Mouse (Mus musculus) MEL (cell line): ENCODE measurements around the gene Stk39. TPM values are rescaled to one million over a fixed set of nuclear protein-coding genes. Genes with fewer than 3 reads are reported as not detected.

ENCODE experiments used
- DNase-seq: peaks from one replicate; pipeline ENCODE4 v3.0.0; 2011; ENCODE audit warnings: low read depth, low spot score
- H3K27ac ChIP-seq: 2 replicates; pipeline ENCODE4 v1.5.1; 2012; ENCODE audit warnings: low read depth, mild to moderate bottlenecking, control low read depth, low read length, moderate library complexity; ENCODE audit not compliant: control insufficient read depth
- H3K27me3 ChIP-seq, 2 experiments: fragments of 150-350 bp in 1 of 2; sonication (generic) in 1 of 2; 2 replicates each; pipeline ENCODE4 v1.6.1; 2012; ENCODE audit warnings: low read length in 2 of 2, mild to moderate bottlenecking in 2 of 2, improper control_type of control experiment in 1 of 2, moderate library complexity in 1 of 2; ENCODE audit not compliant: insufficient read depth in 2 of 2, control insufficient read depth in 1 of 2
- H3K36me3 ChIP-seq, 2 experiments: 2 replicates each; pipeline ENCODE4 v1.6.1; 2012 to 2014; ENCODE audit warnings: low read length in 2 of 2, improper control_type of control experiment in 1 of 2, inconsistent platforms in 1 of 2, mild to moderate bottlenecking in 1 of 2; ENCODE audit not compliant: insufficient read depth in 2 of 2, control insufficient read depth in 1 of 2
- H3K4me1 ChIP-seq, 2 experiments: fragments of 150-350 bp in 1 of 2; sonication (generic) in 1 of 2; 2 replicates each; pipeline ENCODE4 v1.6.1; 2012; ENCODE audit warnings: low read length in 2 of 2, improper control_type of control experiment in 1 of 2, mild to moderate bottlenecking in 1 of 2; ENCODE audit not compliant: insufficient read depth in 2 of 2, control insufficient read depth in 1 of 2
- H3K4me3 ChIP-seq, 2 experiments: fragments of 150-350 bp in 1 of 2; sonication (generic) in 1 of 2; 2 replicates each; pipeline ENCODE4 v1.5.1; 2012; ENCODE audit warnings: low read depth in 2 of 2, low read length in 2 of 2, mild to moderate bottlenecking in 2 of 2, moderate library complexity in 2 of 2, control low read depth in 1 of 2, improper control_type of control experiment in 1 of 2; ENCODE audit not compliant: control insufficient read depth in 1 of 2, insufficient read depth in 1 of 2
- H3K79me2 ChIP-seq: 2 replicates; pipeline ENCODE4 v1.6.1; 2012; ENCODE audit warnings: mild to moderate bottlenecking, low read length, moderate library complexity; ENCODE audit not compliant: control insufficient read depth, poor library complexity, insufficient read depth
- H3K9ac ChIP-seq: 2 replicates; pipeline ENCODE4 v1.6.1; 2012; ENCODE audit warnings: low read depth, mild to moderate bottlenecking, control low read depth, low read length, moderate library complexity; ENCODE audit not compliant: control insufficient read depth, poor library complexity, severe bottlenecking
- H3K9me3 ChIP-seq: fragments of 150-350 bp; sonication (generic); replicated peaks from 2 replicates; pipeline ENCODE4 v1.6.1; 2012; ENCODE audit warnings: mild to moderate bottlenecking, low read length, improper control_type of control experiment, moderate library complexity; ENCODE audit not compliant: insufficient read depth
- CHD1 ChIP-seq: IDR thresholded peaks from 2 replicates; pipeline ENCODE4 v1.6.1; 2012; ENCODE audit warnings: low read depth, mild to moderate bottlenecking, inconsistent platforms, low read length, improper control_type of control experiment
- CHD2 ChIP-seq: IDR thresholded peaks from 2 replicates; pipeline ENCODE4 v1.6.1; 2011; ENCODE audit warnings: low read length, improper control_type of control experiment
- CTCF ChIP-seq, 3 experiments: IDR thresholded peaks in 2 of 3; conservative IDR thresholded peaks in 1 of 3; 2 replicates each; pipeline ENCODE4 v1.5.1; 2011 to 2012; ENCODE audit warnings: low read length in 3 of 3, low read depth in 2 of 3, mild to moderate bottlenecking in 2 of 3, improper control_type of control experiment in 1 of 3, inconsistent platforms in 1 of 3, mixed read lengths in 1 of 3, moderate library complexity in 1 of 3; ENCODE audit not compliant: control insufficient read depth in 1 of 3, insufficient read depth in 1 of 3, poor library complexity in 1 of 3, severe bottlenecking in 1 of 3
- ELF1 ChIP-seq: IDR thresholded peaks from 2 replicates; pipeline ENCODE4 v1.6.1; 2014; ENCODE audit warnings: low read depth, mild to moderate bottlenecking, inconsistent platforms, low read length, improper control_type of control experiment, moderate library complexity
- EP300 ChIP-seq, 2 experiments: IDR thresholded peaks; 2 replicates each; pipeline ENCODE4 v1.6.1; 2011; ENCODE audit warnings: improper control_type of control experiment in 2 of 2, low read length in 2 of 2, low read depth in 1 of 2, mild to moderate bottlenecking in 1 of 2
- ETS1 ChIP-seq: IDR thresholded peaks from 2 replicates; pipeline ENCODE4 v1.6.1; 2012; ENCODE audit warnings: low read depth, mild to moderate bottlenecking, inconsistent platforms, low read length, improper control_type of control experiment, moderate library complexity
- GATA1 ChIP-seq: IDR thresholded peaks from 2 replicates; pipeline ENCODE4 v1.6.1; 2011; ENCODE audit warnings: low read depth, low read length, improper control_type of control experiment
- HCFC1 ChIP-seq: IDR thresholded peaks from 2 replicates; pipeline ENCODE4 v1.6.1; 2012; ENCODE audit warnings: low read depth, mild to moderate bottlenecking, inconsistent platforms, low read length, improper control_type of control experiment, moderate library complexity
- MAX ChIP-seq: IDR thresholded peaks from 2 replicates; pipeline ENCODE4 v1.6.1; 2011; ENCODE audit warnings: low read length, improper control_type of control experiment
- MAZ ChIP-seq: IDR thresholded peaks from 2 replicates; pipeline ENCODE4 v1.6.1; 2012; ENCODE audit warnings: low read depth, mild to moderate bottlenecking, inconsistent platforms, low read length, improper control_type of control experiment
- MEF2A ChIP-seq: IDR thresholded peaks from 2 replicates; pipeline ENCODE4 v1.6.1; 2014; ENCODE audit warnings: low read depth, mild to moderate bottlenecking, inconsistent platforms, low read length, improper control_type of control experiment; ENCODE audit not compliant: poor library complexity, insufficient replicate concordance, severe bottlenecking; ENCODE audit errors: extremely low read depth
- MYB ChIP-seq: IDR thresholded peaks from 2 replicates; pipeline ENCODE4 v1.6.1; 2011; ENCODE audit warnings: mild to moderate bottlenecking, low read depth, low read length, improper control_type of control experiment
- MYC ChIP-seq: IDR thresholded peaks from 2 replicates; pipeline ENCODE4 v1.6.1; 2011; ENCODE audit warnings: low read depth, mild to moderate bottlenecking, low read length, improper control_type of control experiment, moderate library complexity
- NELFE ChIP-seq: IDR thresholded peaks from 2 replicates; pipeline ENCODE4 v1.6.1; 2011; ENCODE audit warnings: low read depth, low read length, improper control_type of control experiment
- NRF1 ChIP-seq: IDR thresholded peaks from 2 replicates; pipeline ENCODE4 v1.6.1; 2014; ENCODE audit warnings: low read depth, mild to moderate bottlenecking, inconsistent platforms, low read length, improper control_type of control experiment, moderate library complexity; ENCODE audit not compliant: poor library complexity, insufficient read depth, severe bottlenecking
- POLR2AphosphoS5 ChIP-seq: IDR thresholded peaks from 2 replicates; pipeline ENCODE4 v1.6.1; 2012; ENCODE audit warnings: low read depth, borderline replicate concordance, mild to moderate bottlenecking, inconsistent platforms, low read length, moderate library complexity, mixed read lengths
- SIN3A ChIP-seq: IDR thresholded peaks from 2 replicates; pipeline ENCODE4 v1.6.1; 2012; ENCODE audit warnings: low read length, improper control_type of control experiment, inconsistent platforms
- SMC3 ChIP-seq: IDR thresholded peaks from 2 replicates; pipeline ENCODE4 v1.6.1; 2011; ENCODE audit warnings: low read depth, low read length, improper control_type of control experiment
- TAL1 ChIP-seq: IDR thresholded peaks from 2 replicates; pipeline ENCODE4 v1.6.1; 2012; ENCODE audit warnings: mild to moderate bottlenecking, inconsistent platforms, low read length, moderate library complexity, mixed read lengths
- TCF12 ChIP-seq: IDR thresholded peaks from 2 replicates; pipeline ENCODE4 v1.6.1; 2014; ENCODE audit warnings: low read depth, mild to moderate bottlenecking, inconsistent platforms, low read length, improper control_type of control experiment, moderate library complexity
- ZC3H11A ChIP-seq: IDR thresholded peaks from 2 replicates; pipeline ENCODE4 v1.6.1; 2012; ENCODE audit warnings: low read depth, mild to moderate bottlenecking, inconsistent platforms, low read length, improper control_type of control experiment
- ZKSCAN1 ChIP-seq: IDR thresholded peaks from 2 replicates; pipeline ENCODE4 v1.6.1; 2012; ENCODE audit warnings: low read depth, mild to moderate bottlenecking, inconsistent platforms, low read length, improper control_type of control experiment, moderate library complexity
- polyA plus RNA-seq, 2 experiments: library from polyadenylated mRNA; stranded (reverse) in 1 of 2; unstranded in 1 of 2; fragments of >175 nt in 1 of 2; fragments of >200 nt in 1 of 2; gene quantifications; 2 replicates each; pipeline versions ENCODE4 v1.2.1 to v1.2.4; 2012; ENCODE audit warnings: low replicate concordance in 2 of 2, low read depth in 1 of 2; ENCODE audit not compliant: insufficient read length in 2 of 2, insufficient read depth in 1 of 2, missing spikeins in 1 of 2
- total RNA-seq: library from RNA; depleted of rRNA; stranded (reverse); fragments of 300-350 nt; gene quantifications from 2 replicates; pipeline ENCODE4 v1.2.3, GENCODE M21; 2012

Stk39 gene
- total and polyA plus RNA-seq, 3 experiments: not detected

DNA sequence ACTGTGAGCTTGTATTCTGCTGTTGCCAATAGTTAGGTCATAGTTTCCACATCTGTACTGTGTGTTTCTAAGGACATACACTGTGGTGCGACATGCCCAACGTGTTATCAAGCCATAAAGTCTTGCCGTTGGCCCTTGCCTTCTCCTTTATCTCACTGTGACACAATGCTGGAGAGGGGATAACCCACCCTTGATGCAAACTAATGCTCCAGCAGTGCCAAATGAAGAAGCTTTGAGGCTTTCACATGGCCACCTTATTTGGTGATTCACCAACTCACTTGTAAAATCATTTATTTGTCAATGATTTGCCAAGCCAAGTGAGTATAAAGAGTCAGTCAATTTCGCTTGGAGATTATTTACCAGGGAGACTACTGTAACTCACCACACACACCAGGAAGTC, 46.0 kb downstream of the Stk39 start:
- Histone ChIP-seq H3K4me3 (no peak overlapping the region), H3K9ac (no peak overlapping the region), H3K4me1 (no peaks in the 10 kb centered on the region), H3K79me2 (no peaks in the 10 kb centered on the region), H3K36me3 (no peaks in the 10 kb centered on the region), H3K9me3 (no peaks in the 10 kb centered on the region), H3K27me3 (no peaks in the 10 kb centered on the region), H3K27ac (no peak overlapping the region)
- TF ChIP-seq GATA1 (no peak), NRF1 (no peak), TAL1 (no peak), HCFC1 (no peak), TCF12 (no peak), ZC3H11A (no peak), POLR2AphosphoS5 (no peak), ETS1 (no peak), MYC (no peak), MYB (no peak), CHD2 (no peak), SMC3 (no peak), EP300 (IDR thresholded peaks at IDR 0.05; ENCODE audit: low read depth in 1 of 2, low read length in 2 of 2) (no peak), MAZ (no peak), NELFE (no peak), ZKSCAN1 (no peak)
- DNase-seq: no peak

DNA sequence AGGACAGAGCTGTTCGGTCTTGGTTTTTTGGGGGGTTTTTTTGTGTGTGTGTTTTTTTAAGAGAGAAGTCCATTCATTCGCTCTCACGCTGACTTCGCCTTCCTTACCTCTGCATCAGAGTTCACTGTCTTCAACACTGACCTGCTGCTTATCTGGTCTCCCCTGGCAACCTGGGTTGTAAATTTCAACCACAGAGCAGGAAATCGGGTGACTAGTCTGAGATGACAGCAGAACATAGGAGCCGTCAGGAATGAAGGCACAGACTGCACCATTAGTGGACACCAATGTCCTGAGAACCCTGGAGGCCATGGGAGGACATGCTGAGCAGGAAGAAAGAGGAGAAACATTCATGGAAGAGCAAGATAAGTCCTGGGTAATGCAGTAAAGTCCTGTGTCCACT, 51.1 kb downstream of the Stk39 start:
- Histone ChIP-seq H3K4me3 (no peak overlapping the region), H3K9ac (no peak overlapping the region), H3K36me3 (no peaks in the 10 kb centered on the region), H3K27ac (no peak overlapping the region), H3K79me2 (no peaks in the 10 kb centered on the region), H3K9me3 (no peaks in the 10 kb centered on the region), H3K27me3 (no peaks in the 10 kb centered on the region), H3K4me1 (no peaks in the 10 kb centered on the region)
- TF ChIP-seq MAZ (no peak), GATA1 (no peak), SIN3A (no peak), ELF1 (no peak), MAX (no peak), CHD2 (no peak), MEF2A (no peak), CTCF (IDR thresholded peaks at IDR 0.05 in 2 of 3, conservative IDR thresholded peaks at IDR 0.05 in 1 of 3; ENCODE audit: control insufficient read depth in 1 of 3, insufficient read depth in 1 of 3, low read depth in 2 of 3, low read length in 3 of 3, poor library complexity in 1 of 3, severe bottlenecking in 1 of 3) (no peak), POLR2AphosphoS5 (no peak), CHD1 (no peak)
- DNase-seq: no peak
